Mouse (Mus musculus): Measurements from ENCODE around the gene Nme2. TPM values are rescaled to one million over a fixed set of nuclear protein-coding genes. Genes with fewer than 3 reads are reported as not detected.

Nme2 gene
- polyA plus RNA-seq, 1 experiment from 2014 or later, result 250 TPM

DNA sequence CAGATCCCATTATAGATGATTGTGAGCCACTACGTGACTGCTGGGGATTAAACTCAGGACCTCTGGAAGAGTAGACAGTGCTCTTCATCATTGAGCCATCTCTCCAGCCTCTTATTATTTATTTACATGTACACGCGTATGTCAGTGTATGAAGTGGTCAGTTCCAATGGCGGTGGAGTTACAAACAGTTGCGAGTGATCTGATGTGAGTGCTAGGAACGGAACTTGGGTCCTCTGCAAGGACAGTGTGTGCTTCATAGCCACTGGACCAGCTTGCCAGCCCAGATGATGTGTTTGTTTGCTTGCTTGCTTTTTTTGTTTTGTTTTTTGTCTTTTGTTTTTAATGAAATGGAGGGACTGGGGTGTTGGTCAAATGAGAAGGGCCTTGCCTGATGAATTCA, 13.1 kb upstream of the Nme2 start:
- no peak overlapping the region for H3K9ac ChIP-seq (ENCODE audit: low read length)
- H3K9me3 ChIP-seq (ENCODE audit: control insufficient read depth, low read length), result no peaks in the 10 kb centered on the region
- H3K4me3 ChIP-seq (ENCODE audit: low read length), result no peak overlapping the region
- no peak overlapping the region for H3K4me2 ChIP-seq (ENCODE audit: low read depth, low read length)
- 93% methylated on average over 6 of the region's 6 CpGs for WGBS
- no peak for ATAC-seq (ENCODE audit: low read depth)
- no peaks in the 10 kb centered on the region for H3K27me3 ChIP-seq (ENCODE audit: control insufficient read depth, insufficient read depth, low read depth, low read length)
- peaks cover 13% of the 10 kb centered on the region for H3K36me3 ChIP-seq (ENCODE audit: control insufficient read depth, insufficient read depth, low read length)
- no peak overlapping the region for H3K27ac ChIP-seq (ENCODE audit: low read length)
- H3K4me1 ChIP-seq (replicated peaks; ENCODE audit: control insufficient read depth, insufficient read depth, low read length), result peaks cover 6% of the 10 kb centered on the region

- 39% methylated on average over 6 of the region's 6 CpGs for WGBS
- no peaks in the 10 kb centered on the region for H3K27me3 ChIP-seq (ENCODE audit: control insufficient read depth, insufficient read depth, low read depth, low read length)
- peak overlapping the region; percentile 60 for H3K4me3 ChIP-seq (ENCODE audit: low read length)
- peak overlapping the region; percentile 65 for H3K9ac ChIP-seq (ENCODE audit: low read length)
- ATAC-seq (ENCODE audit: low read depth), result no peak
- no peaks in the 10 kb centered on the region for H3K9me3 ChIP-seq (ENCODE audit: control insufficient read depth, low read length)
- peaks cover 16% of the 10 kb centered on the region for H3K36me3 ChIP-seq (ENCODE audit: control insufficient read depth, insufficient read depth, low read length)
- peak overlapping the region; percentile 55 for H3K4me2 ChIP-seq (ENCODE audit: low read depth, low read length)
- peaks cover 6% of the 10 kb centered on the region for H3K4me1 ChIP-seq (replicated peaks; ENCODE audit: control insufficient read depth, insufficient read depth, low read length)
- H3K27ac ChIP-seq (ENCODE audit: low read length), result 0 out of 2 replicates have a peak overlapping the region, but pooled peaks have one; percentile 0
Measured at GRCm38 (mm10) chr11:93968848-93969128, 12.7 kb upstream of the Nme2 start.

- Histone ChIP-seq H3K4me1 (replicated peaks; ENCODE audit: control insufficient read depth, insufficient read depth, low read length) (peaks cover 6% of the 10 kb centered on the region), H3K27me3 (ENCODE audit: control insufficient read depth, insufficient read depth, low read depth, low read length) (no peaks in the 10 kb centered on the region), H3K4me2 (ENCODE audit: low read depth, low read length) (peak within 1 kb of the TSS; percentile 56), H3K9me3 (ENCODE audit: control insufficient read depth, low read length) (no peaks in the 10 kb centered on the region), H3K9ac (ENCODE audit: low read length) (peak within 1 kb of the TSS; percentile 65), H3K36me3 (ENCODE audit: control insufficient read depth, insufficient read depth, low read length) (peaks cover 16% of the 10 kb centered on the region), H3K4me3 (ENCODE audit: low read length) (peak within 1 kb of the TSS; percentile 60), H3K27ac (ENCODE audit: low read length) (peak within 1 kb of the TSS; percentile 14; the same call in 1 of the 2 replicates)
- ATAC-seq (ENCODE audit: low read depth), result peak; percentile 98
- 0% methylated on average over 40 of the region's 40 CpGs for WGBS
Measured at GRCm38 (mm10) chr11:93968005-93968847, 12.2 kb upstream of the Nme2 start, which contains the start of the genes Gm20390 and Nme1. Gene Gm20390, minus strand, starts transcription at chr11:93968293. Gene Nme1, minus strand, starts transcription at chr11:93968521.

DNA sequence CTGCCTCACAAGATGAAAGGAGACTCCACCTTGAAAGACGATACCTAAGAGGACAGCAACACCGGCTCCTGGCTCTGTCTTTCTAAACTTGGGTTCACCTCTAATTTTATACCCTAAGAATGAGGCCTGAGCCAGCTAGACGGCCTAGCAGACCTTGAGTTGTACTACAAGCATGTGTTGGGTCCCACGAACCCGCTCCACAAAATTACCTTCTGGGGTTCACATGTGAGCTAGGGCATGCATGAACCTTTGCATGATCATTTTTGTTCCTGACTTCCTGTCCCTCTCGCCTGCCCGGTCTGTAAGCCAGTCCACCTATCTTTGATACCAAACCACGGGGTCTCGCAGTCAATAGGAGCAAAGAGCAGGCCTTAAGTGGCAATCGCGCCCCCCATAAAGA, 11.3 kb upstream of the Nme2 start:
- Histone ChIP-seq H3K4me2 (ENCODE audit: low read depth, low read length) (peak overlapping the region; percentile 56), H3K4me1 (replicated peaks; ENCODE audit: control insufficient read depth, insufficient read depth, low read length) (peaks cover 6% of the 10 kb centered on the region), H3K9ac (ENCODE audit: low read length) (peak overlapping the region; percentile 63), H3K36me3 (ENCODE audit: control insufficient read depth, insufficient read depth, low read length) (peaks cover 23% of the 10 kb centered on the region), H3K4me3 (ENCODE audit: low read length) (peak overlapping the region; percentile 60), H3K27ac (ENCODE audit: low read length) (peak overlapping the region; percentile 14; the same call in 1 of the 2 replicates), H3K27me3 (ENCODE audit: control insufficient read depth, insufficient read depth, low read depth, low read length) (no peaks in the 10 kb centered on the region), H3K9me3 (ENCODE audit: control insufficient read depth, low read length) (no peaks in the 10 kb centered on the region)
- 2% methylated on average over 11 of the region's 11 CpGs for WGBS
- ATAC-seq (ENCODE audit: low read depth), result no peak

- peaks cover 37% of the 10 kb centered on the region for H3K36me3 ChIP-seq (ENCODE audit: control insufficient read depth, insufficient read depth, low read length)
- no peak overlapping the region for H3K4me2 ChIP-seq (ENCODE audit: low read depth, low read length)
- H3K27me3 ChIP-seq (ENCODE audit: control insufficient read depth, insufficient read depth, low read depth, low read length), result no peaks in the 10 kb centered on the region
- no peak overlapping the region for H3K9ac ChIP-seq (ENCODE audit: low read length)
- ATAC-seq (ENCODE audit: low read depth), result no peak
- H3K4me1 ChIP-seq (replicated peaks; ENCODE audit: control insufficient read depth, insufficient read depth, low read length), result peaks cover 6% of the 10 kb centered on the region
- H3K4me3 ChIP-seq (ENCODE audit: low read length), result no peak overlapping the region
- H3K9me3 ChIP-seq (ENCODE audit: control insufficient read depth, low read length), result no peaks in the 10 kb centered on the region
- 91% methylated on average over 6 of the region's 6 CpGs for WGBS
- no peak overlapping the region for H3K27ac ChIP-seq (ENCODE audit: low read length)
Measured at GRCm38 (mm10) chr11:93965391-93965790, 9.3 kb upstream of the Nme2 start.

GRCm38 (mm10) chr11:93963013-93963412, 7.0 kb upstream of the Nme2 start:
- peaks cover 3% of the 10 kb centered on the region; the same call in 1 of the 2 replicates for H3K4me1 ChIP-seq (replicated peaks; ENCODE audit: control insufficient read depth, insufficient read depth, low read length)
- H3K36me3 ChIP-seq (ENCODE audit: control insufficient read depth, insufficient read depth, low read length), result peaks cover 42% of the 10 kb centered on the region
- ATAC-seq (ENCODE audit: low read depth), result no peak

DNA sequence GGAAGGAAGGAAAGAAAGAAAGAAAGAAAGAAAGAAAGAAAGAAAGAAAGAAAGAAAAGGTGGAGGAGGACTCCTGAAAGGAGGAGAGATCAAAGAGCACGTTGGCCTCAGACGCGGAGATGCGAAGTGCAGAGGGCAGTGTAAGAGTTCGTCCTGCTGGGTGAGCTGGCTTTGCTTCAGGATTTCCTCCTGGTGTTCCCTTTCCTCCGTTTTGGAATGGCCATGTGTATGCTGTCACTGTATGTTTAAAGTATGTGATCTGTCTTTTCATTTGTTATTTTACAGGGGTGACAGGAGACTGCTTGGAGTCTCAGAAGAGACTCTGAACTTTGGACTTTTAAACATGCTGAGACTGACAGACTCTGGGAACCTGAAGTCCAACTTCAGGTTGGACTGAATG, 5.4 kb upstream of the Nme2 start:
- Histone ChIP-seq H3K9ac (ENCODE audit: low read length) (no peak overlapping the region), H3K9me3 (ENCODE audit: control insufficient read depth, low read length) (no peaks in the 10 kb centered on the region), H3K36me3 (ENCODE audit: control insufficient read depth, insufficient read depth, low read length) (peaks cover 42% of the 10 kb centered on the region), H3K27me3 (ENCODE audit: control insufficient read depth, insufficient read depth, low read depth, low read length) (no peaks in the 10 kb centered on the region), H3K4me2 (ENCODE audit: low read depth, low read length) (no peak overlapping the region), H3K4me3 (ENCODE audit: low read length) (no peak overlapping the region), H3K27ac (ENCODE audit: low read length) (no peak overlapping the region), H3K4me1 (replicated peaks; ENCODE audit: control insufficient read depth, insufficient read depth, low read length) (peaks cover 3% of the 10 kb centered on the region; the same call in 1 of the 2 replicates)
- ATAC-seq (ENCODE audit: low read depth), result no peak
- WGBS, result 84% methylated on average over 6 of the region's 6 CpGs

More at GRCm38 (mm10) chr11:93963013-93963412, 7.0 kb upstream of the Nme2 start:
- 81% methylated on average over 4 of the region's 4 CpGs for WGBS
- no peaks in the 10 kb centered on the region for H3K9me3 ChIP-seq (ENCODE audit: control insufficient read depth, low read length)
- no peak overlapping the region for H3K4me3 ChIP-seq (ENCODE audit: low read length)
- H3K27ac ChIP-seq (ENCODE audit: low read length), result no peak overlapping the region
- H3K27me3 ChIP-seq (ENCODE audit: control insufficient read depth, insufficient read depth, low read depth, low read length), result no peaks in the 10 kb centered on the region
- no peak overlapping the region for H3K4me2 ChIP-seq (ENCODE audit: low read depth, low read length)
- H3K9ac ChIP-seq (ENCODE audit: low read length), result no peak overlapping the region

DNA sequence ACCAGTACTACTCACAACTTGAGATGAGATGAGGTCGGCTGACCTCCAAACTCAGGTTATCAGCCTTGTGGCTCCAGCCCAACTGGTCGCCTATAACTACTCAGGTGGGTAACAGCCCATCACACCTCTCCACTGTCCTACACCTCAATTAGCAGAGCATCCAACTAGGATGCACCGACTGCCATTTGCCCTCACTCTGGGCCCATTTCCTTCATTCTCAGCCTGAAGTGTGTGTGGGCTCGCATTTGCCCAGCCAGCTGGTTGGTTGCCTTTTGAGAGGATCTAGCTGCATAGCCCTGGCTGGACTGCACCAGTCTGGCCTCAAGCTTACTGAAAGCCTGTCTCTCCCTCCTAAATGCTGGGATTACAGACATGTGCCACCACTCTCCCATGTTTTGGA, 1.7 kb upstream of the Nme2 start:
- no peak overlapping the region for H3K9ac ChIP-seq (ENCODE audit: low read length)
- no peaks in the 10 kb centered on the region for H3K27me3 ChIP-seq (ENCODE audit: control insufficient read depth, insufficient read depth, low read depth, low read length)
- H3K4me1 ChIP-seq (replicated peaks; ENCODE audit: control insufficient read depth, insufficient read depth, low read length), result peaks cover 17% of the 10 kb centered on the region
- peaks cover 23% of the 10 kb centered on the region; the same call in 1 of the 2 replicates for H3K36me3 ChIP-seq (ENCODE audit: control insufficient read depth, insufficient read depth, low read length)
- H3K4me2 ChIP-seq (ENCODE audit: low read depth, low read length), result no peak overlapping the region
- 75% methylated on average over 4 of the region's 4 CpGs for WGBS
- ATAC-seq (ENCODE audit: low read depth), result no peak
- no peak overlapping the region for H3K4me3 ChIP-seq (ENCODE audit: low read length)
- H3K27ac ChIP-seq (ENCODE audit: low read length), result no peak overlapping the region
- H3K9me3 ChIP-seq (ENCODE audit: control insufficient read depth, low read length), result no peaks in the 10 kb centered on the region

DNA sequence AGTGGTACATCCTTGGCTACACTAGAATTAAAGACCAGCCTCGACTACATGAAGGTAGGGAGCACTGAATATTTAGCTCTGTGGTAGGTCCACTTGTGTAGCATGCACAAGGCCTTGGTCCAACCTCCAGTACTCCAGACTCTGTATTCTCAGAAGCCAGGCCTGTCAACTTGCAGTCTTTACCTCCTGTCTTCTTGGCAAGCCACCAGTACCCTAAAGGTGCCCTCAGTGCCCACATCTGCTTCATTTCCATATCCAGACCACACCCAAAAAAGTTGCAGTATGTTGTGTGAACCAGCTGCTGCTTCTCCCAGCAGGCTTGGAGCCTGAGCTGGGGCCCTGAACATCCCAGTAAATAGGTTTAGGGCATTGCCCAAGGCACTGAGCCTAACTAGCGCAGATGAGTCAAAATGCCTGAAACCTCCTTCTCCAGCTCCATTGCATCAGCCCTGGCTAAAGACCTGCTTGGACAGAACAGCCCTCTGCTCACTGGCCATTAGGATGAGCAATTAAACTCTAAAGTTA, 1.0 kb upstream of the Nme2 start:
- no peaks in the 10 kb centered on the region for H3K27me3 ChIP-seq (ENCODE audit: control insufficient read depth, insufficient read depth, low read depth, low read length)
- WGBS, result 90% methylated on average over 2 of the region's 2 CpGs
- no peaks in the 10 kb centered on the region for H3K9me3 ChIP-seq (ENCODE audit: control insufficient read depth, low read length)
- no peak overlapping the region for H3K4me2 ChIP-seq (ENCODE audit: low read depth, low read length)
- H3K4me1 ChIP-seq (replicated peaks; ENCODE audit: control insufficient read depth, insufficient read depth, low read length), result peaks cover 17% of the 10 kb centered on the region
- no peak overlapping the region for H3K27ac ChIP-seq (ENCODE audit: low read length)
- ATAC-seq (ENCODE audit: low read depth), result no peak
- H3K9ac ChIP-seq (ENCODE audit: low read length), result no peak overlapping the region
- peaks cover 17% of the 10 kb centered on the region; the same call in 1 of the 2 replicates for H3K36me3 ChIP-seq (ENCODE audit: control insufficient read depth, insufficient read depth, low read length)
- no peak overlapping the region for H3K4me3 ChIP-seq (ENCODE audit: low read length)

Data from lung, embryonic 16.5 days (tissue).